Mouse (Mus musculus): ENCODE data around the gene Gm11127.
"Not testable (repeated sequence)": the region's sequence is repeated elsewhere in the genome, so short reads cannot be mapped to it uniquely, and the experiment has no call there.

DNA sequence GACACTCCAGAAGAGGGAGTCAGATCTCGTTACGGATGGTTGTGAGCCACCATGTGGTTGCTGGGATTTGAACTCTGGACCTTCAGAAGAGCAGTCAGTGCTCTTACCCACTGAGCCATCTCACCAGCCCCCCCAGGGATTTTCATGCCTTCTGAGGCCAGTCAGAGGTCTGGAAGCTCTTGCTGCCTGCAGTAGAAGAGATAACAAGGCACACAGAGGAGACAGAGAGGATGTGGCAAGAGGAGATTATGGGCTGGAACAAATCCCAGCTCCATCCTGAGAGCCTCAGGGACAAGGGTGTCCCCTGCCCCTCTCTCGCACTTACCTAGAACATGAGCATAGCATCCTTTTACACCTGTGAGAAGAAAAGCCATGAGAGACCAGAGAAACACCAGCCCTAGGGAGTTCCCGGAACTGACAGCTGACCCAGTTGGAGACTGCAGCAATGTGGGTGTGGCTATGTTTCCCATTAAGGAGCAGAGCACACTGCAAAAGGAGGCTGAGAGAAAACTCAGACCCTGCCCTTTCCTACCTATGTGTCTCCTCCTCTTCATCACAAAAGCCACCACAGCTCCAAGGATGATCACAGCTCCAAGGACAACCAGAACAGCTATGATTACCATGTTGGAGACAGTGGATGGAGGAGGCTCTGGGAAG is 28.0 kb downstream of the Gm11127 start:
- TF ChIP-seq GATA1, TAL1 (IDR thresholded peaks at IDR 0.05; ENCODE audit: low read length): not testable (repeated sequence)

Data from erythroblast, embryonic 14.5 days (primary cell).